Mouse (Mus musculus): ENCODE measurements around the gene Gm21970. TPM values are rescaled to one million over a fixed set of nuclear protein-coding genes. Genes with fewer than 3 reads are reported as not detected.

Gene Gm21970
- polyA plus RNA-seq, 1 experiment = not detected

DNA sequence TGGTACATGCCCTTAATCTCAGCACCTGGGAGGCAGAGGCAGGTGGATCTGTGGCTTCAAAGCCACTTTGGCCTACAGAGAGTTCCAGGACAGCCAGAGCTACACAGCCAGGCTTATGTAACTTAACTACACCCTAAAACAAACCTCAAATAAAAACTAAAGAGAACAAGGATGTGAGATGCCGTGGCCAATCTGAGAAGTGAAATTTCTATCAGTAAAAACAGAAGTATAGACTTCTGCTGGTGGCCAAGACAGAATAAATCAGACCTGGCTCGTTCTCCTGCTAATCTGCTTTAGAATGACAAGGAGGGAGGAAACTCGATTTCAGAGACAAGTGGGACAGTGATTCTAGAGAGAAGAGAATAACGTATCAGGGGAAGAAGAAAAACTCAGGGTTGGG, 64.3 kb downstream of the Gm21970 start:
- DNase-seq (ENCODE audit: low read depth, low spot score) = no peak
- 58% methylated on average over 4 of the region's 4 CpGs for WGBS

- DNase-seq (ENCODE audit: low read depth, low spot score) = no peak
- 80% methylated on average over 21 of the region's 21 CpGs for WGBS
Observed at GRCm38 (mm10) chr16:91458301-91458746, 66.8 kb downstream of the Gm21970 start.

GRCm38 (mm10) chr16:91458976-91459375, 67.5 kb downstream of the Gm21970 start:
- no peak for DNase-seq (ENCODE audit: low read depth, low spot score)
- 58% methylated on average over 5 of the region's 5 CpGs for WGBS

DNA sequence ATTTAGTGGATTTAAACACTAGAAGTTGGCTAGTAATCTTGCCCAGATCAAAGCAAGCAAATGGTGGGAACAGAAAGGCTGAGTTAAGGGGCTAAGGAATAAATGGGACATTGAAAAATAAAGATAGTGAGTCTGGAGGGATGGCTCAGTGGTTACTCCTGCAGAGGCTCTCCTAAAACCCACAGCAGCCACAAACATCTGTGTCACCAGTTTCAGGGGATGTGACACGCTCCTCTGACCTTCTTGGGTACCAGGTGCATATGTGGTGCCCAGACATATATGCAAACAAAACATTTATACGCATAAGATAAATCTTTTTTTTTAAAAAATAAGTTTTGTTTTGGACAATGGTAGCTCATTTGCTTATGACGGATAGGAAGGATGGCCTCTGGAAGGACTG, 67.9 kb downstream of the Gm21970 start:
- 85% methylated on average over 3 of the region's 3 CpGs for WGBS
- no peak for DNase-seq (ENCODE audit: low read depth, low spot score)

- no peak for DNase-seq (ENCODE audit: low read depth, low spot score)
- WGBS = 69% methylated on average over 11 of the region's 11 CpGs
Observed at GRCm38 (mm10) chr16:91459841-91460370, 68.4 kb downstream of the Gm21970 start.

DNA sequence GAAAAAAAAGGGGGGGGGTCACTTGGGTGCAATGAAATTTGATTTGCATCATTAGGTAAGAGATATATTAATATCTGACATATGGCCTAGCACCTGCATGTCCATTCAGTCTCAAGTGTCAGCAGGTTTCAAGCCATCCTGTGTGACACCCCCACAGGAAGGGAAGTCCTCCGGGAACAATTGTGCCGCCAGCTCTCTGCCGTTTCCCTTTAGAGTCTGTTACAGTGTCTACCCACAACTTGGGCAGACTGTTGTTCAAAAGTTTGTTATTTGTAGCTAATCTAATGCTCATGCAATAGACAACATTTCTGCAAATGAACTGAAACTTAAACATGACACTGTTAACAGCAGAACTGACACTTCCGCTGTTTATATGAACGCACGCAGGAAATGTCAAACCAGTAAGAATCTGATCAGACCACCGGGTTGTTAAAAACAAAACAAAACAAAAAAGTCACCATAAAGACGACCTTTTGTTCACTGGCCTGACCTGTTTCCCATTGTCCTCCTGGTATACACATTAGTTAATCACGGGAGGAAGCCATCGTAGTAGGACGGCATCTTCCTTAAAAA, 69.6 kb downstream of the Gm21970 start:
- 62% methylated on average over 11 of the region's 11 CpGs for WGBS
- no peak for DNase-seq (ENCODE audit: low read depth, low spot score)

GRCm38 (mm10) chr16:91461773-91462181, 70.3 kb downstream of the Gm21970 start:
- DNase-seq (ENCODE audit: low read depth, low spot score) = no peak
- 52% methylated on average over 9 of the region's 9 CpGs for WGBS

DNA sequence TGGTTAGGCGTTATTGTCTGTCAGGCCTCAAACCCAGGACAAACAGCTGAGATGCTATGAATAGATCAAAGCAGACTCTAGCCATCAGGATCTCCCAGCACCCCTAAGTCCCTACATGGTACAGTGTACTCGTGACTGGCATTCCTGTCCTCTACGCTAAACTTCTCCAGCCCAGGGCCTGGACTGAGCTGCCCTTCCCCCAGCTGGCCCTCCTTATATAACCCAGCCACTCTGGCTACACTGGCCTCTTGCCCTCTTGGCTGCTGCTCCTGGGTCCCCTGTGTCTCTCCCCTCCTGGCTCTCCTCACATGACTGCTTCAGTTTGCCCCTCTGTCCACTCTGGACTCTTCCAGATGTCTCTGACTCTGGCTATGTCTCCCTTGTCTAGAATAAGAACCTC, 71.1 kb downstream of the Gm21970 start:
- 81% methylated on average over 3 of the region's 3 CpGs for WGBS

DNA sequence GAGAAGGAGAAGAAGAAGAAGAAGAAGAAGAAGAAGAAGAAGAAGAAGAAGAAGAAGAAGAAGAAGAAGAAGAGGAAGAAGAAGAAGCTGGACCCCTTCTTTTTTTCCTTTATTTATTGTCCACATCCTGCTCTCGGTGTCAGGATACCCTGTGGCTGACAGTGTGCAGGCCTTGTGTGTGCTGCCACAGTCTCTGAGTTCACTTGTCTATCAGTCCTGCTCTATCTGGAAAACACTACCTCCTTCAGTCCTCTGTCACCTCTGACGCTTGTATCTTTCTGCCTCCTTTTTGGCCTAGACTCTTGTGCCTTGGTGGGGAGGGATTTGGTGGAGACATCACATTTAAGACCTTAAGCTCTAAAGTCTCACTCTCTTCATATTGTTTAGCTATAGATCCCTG, 71.9 kb downstream of the Gm21970 start:
- no peak for DNase-seq (ENCODE audit: low read depth, low spot score)
- WGBS = 77% methylated on average over 2 of the region's 2 CpGs

More for the DNA sequence above, 71.1 kb downstream of the Gm21970 start:
- DNase-seq (ENCODE audit: low read depth, low spot score) = no peak

GRCm38 (mm10) chr16:91463836-91464400, 72.4 kb downstream of the Gm21970 start:
- no peak for DNase-seq (ENCODE audit: low read depth, low spot score)
- WGBS = 76% methylated on average over 4 of the region's 4 CpGs

DNA sequence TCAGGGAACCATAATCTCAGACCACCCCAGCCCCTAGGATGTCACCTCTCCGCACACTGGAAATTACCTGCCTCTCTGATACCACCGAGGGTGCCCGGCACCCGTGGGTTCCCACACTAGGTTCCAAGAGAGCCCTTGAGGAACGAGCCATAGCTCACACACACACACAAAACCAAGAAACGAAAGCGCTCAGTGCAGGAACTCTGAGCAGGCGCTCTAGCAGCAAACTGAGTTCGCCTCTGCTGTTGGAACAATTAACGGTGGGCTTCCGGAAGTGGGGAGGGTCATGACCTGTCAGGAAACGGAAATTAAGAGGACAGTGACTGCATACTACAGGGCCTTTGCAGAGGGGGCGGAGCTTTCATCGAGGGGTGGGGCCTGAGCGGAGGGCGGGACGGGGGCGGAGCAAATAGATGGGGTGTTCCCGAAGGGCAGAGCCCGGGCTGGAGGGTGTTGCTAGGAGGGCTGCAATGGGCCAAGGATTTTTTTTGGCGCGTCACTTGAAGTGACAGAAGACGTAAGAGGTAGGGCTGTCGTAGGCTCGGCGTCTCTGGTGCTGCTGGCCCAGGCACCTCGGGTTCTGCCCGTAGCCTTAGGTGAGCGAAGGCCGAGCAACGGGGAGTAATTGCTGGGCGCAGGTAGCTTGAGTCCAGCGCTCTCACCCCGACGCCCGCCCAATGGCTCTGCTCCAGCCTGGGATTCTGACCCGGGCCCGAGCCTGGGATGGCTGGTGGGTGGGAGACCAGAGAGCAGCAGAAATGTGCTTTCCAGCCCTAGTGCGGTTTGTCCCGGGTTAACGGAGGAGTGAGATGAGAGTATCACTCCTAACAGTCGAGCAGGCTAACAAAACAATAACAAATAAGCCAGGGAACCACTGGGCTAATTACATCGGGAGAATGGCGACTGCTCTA, 73.3 kb downstream of the Gm21970 start:
- WGBS = 4% methylated on average over 44 of the region's 44 CpGs
- DNase-seq (ENCODE audit: low read depth, low spot score) = peak; percentile 45

DNA sequence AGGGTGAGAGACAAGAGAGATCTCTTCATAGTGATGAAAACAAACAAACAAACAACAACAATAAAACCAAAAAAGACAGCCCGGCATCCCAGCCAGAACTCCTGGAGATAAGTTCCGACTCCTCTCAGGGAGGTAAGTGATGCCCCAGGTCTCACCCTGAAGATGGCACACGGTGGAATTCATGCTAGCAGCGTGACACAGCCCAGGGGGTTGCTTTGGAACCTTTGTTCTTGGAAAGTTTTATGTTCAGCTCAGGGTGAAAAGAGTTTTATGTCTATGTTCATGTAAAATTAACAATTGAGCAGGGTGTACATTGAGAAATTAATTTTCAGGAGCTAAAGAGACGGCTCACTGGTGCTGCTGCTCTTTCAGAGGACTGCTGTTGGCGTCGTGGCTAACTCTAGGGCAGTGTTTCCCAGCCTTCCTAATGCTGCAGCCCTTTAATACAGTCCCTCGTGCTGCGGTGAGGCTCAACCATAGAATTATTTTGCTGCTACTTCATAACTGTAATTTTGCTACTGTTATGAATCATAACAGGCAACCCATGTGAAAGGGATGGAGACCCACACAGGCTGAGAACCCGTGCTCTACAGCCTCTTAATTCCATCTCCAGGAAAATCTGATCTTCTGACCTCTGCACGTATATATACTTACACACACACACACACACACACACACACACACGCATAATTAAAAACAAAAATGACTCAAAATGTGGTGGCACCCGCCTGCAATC, 74.2 kb downstream of the Gm21970 start:
- WGBS = 51% methylated on average over 13 of the region's 13 CpGs
- DNase-seq (ENCODE audit: low read depth, low spot score) = no peak

- WGBS = 42% methylated on average over 6 of the region's 6 CpGs
Observed at GRCm38 (mm10) chr16:91466566-91466965, 75.0 kb downstream of the Gm21970 start.

More at GRCm38 (mm10) chr16:91466566-91466965, 75.0 kb downstream of the Gm21970 start:
- DNase-seq (ENCODE audit: low read depth, low spot score) = no peak

Other genes starting within 250 kb of the Gm21970 start
- not detected in 2 replicates for gene Olig2, start 166.3 kb upstream of the Gm21970 start, polyA plus RNA-seq (2012; rRNA removed)
- gene Olig1, start 121.9 kb upstream of the Gm21970 start, polyA plus RNA-seq (2012; rRNA removed) = 0.04 TPM in 2 replicates
- 16.2 and 20.0 TPM in 2 replicates for gene Ifnar2, start 18.9 kb upstream of the Gm21970 start, polyA plus RNA-seq (2012; rRNA removed)
- gene Il10rb, start 14.4 kb downstream of the Gm21970 start, polyA plus RNA-seq (2012; rRNA removed) = 54.1 and 74.1 TPM in 2 replicates
- 16.9 and 23.1 TPM in 2 replicates for gene Ifnar1, start 93.5 kb downstream of the Gm21970 start, polyA plus RNA-seq (2012; rRNA removed)
- 57.2 and 82.9 TPM in 2 replicates for gene Ifngr2, start 155.4 kb downstream of the Gm21970 start, polyA plus RNA-seq (2012; rRNA removed)
- gene Tmem50b, start 206.1 kb downstream of the Gm21970 start, polyA plus RNA-seq (2012; rRNA removed) = 47.8 and 53.0 TPM in 2 replicates
- 0.47 and 1.3 TPM in 2 replicates for gene Dnajc28, start 227.3 kb downstream of the Gm21970 start, polyA plus RNA-seq (2012; rRNA removed)

All from large intestine, adult 2 months (tissue).